Mouse (Mus musculus): ENCODE data around the gene Taf9b. TPM values are rescaled to one million over a fixed set of nuclear protein-coding genes. Genes with fewer than 3 reads are reported as not detected.

The Taf9b gene
- total and polyA plus RNA-seq, 2 experiments from 2014 or later: 20.9 to 24.4 TPM

- H3K4me3 ChIP-seq (ENCODE audit: low read length): no peak overlapping the region
- no peak overlapping the region for H3K9ac ChIP-seq (replicated peaks; ENCODE audit: low read length)
- no peaks in the 10 kb centered on the region for H3K4me1 ChIP-seq (ENCODE audit: insufficient read depth, low read length)
- no peak overlapping the region for H3K4me2 ChIP-seq (ENCODE audit: low read depth, low read length)
- ATAC-seq (no peak), DNase-seq (ENCODE audit: low spot score) (no peak)
- no peak for TF ChIP-seq CTCF (IDR thresholded peaks at IDR 0.05; ENCODE audit: low read depth)
- H3K27me3 ChIP-seq (ENCODE audit: insufficient read depth, low read length): no peaks in the 10 kb centered on the region
- no peaks in the 10 kb centered on the region for H3K9me3 ChIP-seq (ENCODE audit: low read length)
- no peak overlapping the region for H3K27ac ChIP-seq
- WGBS: 64% methylated on average over 9 of the region's 9 CpGs
- no peaks in the 10 kb centered on the region for H3K36me3 ChIP-seq (ENCODE audit: insufficient read depth, low read length)
Observed at GRCm38 (mm10) chrX:106176331-106176730, 44.6 kb downstream of the Taf9b start.

- Histone ChIP-seq H3K36me3 (ENCODE audit: insufficient read depth, low read length) (no peaks in the 10 kb centered on the region), H3K4me3 (ENCODE audit: low read length) (no peak overlapping the region; the same call in 1 of the 2 replicates), H3K9ac (replicated peaks; ENCODE audit: low read length) (no peak overlapping the region), H3K4me2 (ENCODE audit: low read depth, low read length) (peak overlapping the region; percentile 49), H3K9me3 (ENCODE audit: low read length) (no peaks in the 10 kb centered on the region), H3K4me1 (ENCODE audit: insufficient read depth, low read length) (no peaks in the 10 kb centered on the region), H3K27ac (no peak overlapping the region), H3K27me3 (ENCODE audit: insufficient read depth, low read length) (no peaks in the 10 kb centered on the region)
- TF ChIP-seq CTCF (IDR thresholded peaks at IDR 0.05; ENCODE audit: low read depth): no peak
- ATAC-seq (0 out of 2 replicates have a peak, but pooled peaks have one; percentile 40), DNase-seq (ENCODE audit: low spot score) (no peak)
- WGBS: 67% methylated on average over 5 of the region's 6 CpGs
Observed at GRCm38 (mm10) chrX:106171853-106172154, 49.2 kb downstream of the Taf9b start.

GRCm38 (mm10) chrX:106171106-106171852 is 49.7 kb downstream of the Taf9b start:
- H3K36me3 ChIP-seq (ENCODE audit: insufficient read depth, low read length): no peaks in the 10 kb centered on the region
- 31% methylated on average over 18 of the region's 18 CpGs for WGBS
- peak overlapping the region; percentile 23 for H3K4me3 ChIP-seq (ENCODE audit: low read length)
- H3K27me3 ChIP-seq (ENCODE audit: insufficient read depth, low read length): no peaks in the 10 kb centered on the region
- ATAC-seq: peak; percentile 88
- H3K4me2 ChIP-seq (ENCODE audit: low read depth, low read length): peak overlapping the region; percentile 49
- H3K4me1 ChIP-seq (ENCODE audit: insufficient read depth, low read length): no peaks in the 10 kb centered on the region
- no peaks in the 10 kb centered on the region for H3K9me3 ChIP-seq (ENCODE audit: low read length)
- peak; percentile 83 for DNase-seq (ENCODE audit: low spot score)
- peak; percentile 81 for TF ChIP-seq CTCF (IDR thresholded peaks at IDR 0.05; ENCODE audit: low read depth)
- H3K9ac ChIP-seq (replicated peaks; ENCODE audit: low read length): no peak overlapping the region
- no peak overlapping the region for H3K27ac ChIP-seq

- TF ChIP-seq CTCF (IDR thresholded peaks at IDR 0.05; ENCODE audit: low read depth): peak; percentile 13; the same call in 1 of the 2 replicates
- no peaks in the 10 kb centered on the region for H3K9me3 ChIP-seq (ENCODE audit: low read length)
- H3K4me2 ChIP-seq (ENCODE audit: low read depth, low read length): no peak overlapping the region
- H3K4me1 ChIP-seq (ENCODE audit: insufficient read depth, low read length): no peaks in the 10 kb centered on the region
- no peak overlapping the region for H3K9ac ChIP-seq (replicated peaks; ENCODE audit: low read length)
- H3K27ac ChIP-seq: no peak overlapping the region
- DNase-seq (ENCODE audit: low spot score) (no peak), ATAC-seq (no peak)
- WGBS: 71% methylated on average over 1 of the region's 1 CpGs
- no peak overlapping the region for H3K4me3 ChIP-seq (ENCODE audit: low read length)
- H3K36me3 ChIP-seq (ENCODE audit: insufficient read depth, low read length): no peaks in the 10 kb centered on the region
- no peaks in the 10 kb centered on the region for H3K27me3 ChIP-seq (ENCODE audit: insufficient read depth, low read length)
Observed at GRCm38 (mm10) chrX:106165089-106165488, 55.9 kb downstream of the Taf9b start.

GRCm38 (mm10) chrX:106164555-106164954 is 56.4 kb downstream of the Taf9b start:
- WGBS: 72% methylated on average over 5 of the region's 5 CpGs
- Histone ChIP-seq H3K9ac (replicated peaks; ENCODE audit: low read length) (no peak overlapping the region), H3K27ac (no peak overlapping the region), H3K4me1 (ENCODE audit: insufficient read depth, low read length) (no peaks in the 10 kb centered on the region), H3K36me3 (ENCODE audit: insufficient read depth, low read length) (no peaks in the 10 kb centered on the region), H3K27me3 (ENCODE audit: insufficient read depth, low read length) (no peaks in the 10 kb centered on the region), H3K4me3 (ENCODE audit: low read length) (no peak overlapping the region), H3K4me2 (ENCODE audit: low read depth, low read length) (no peak overlapping the region), H3K9me3 (ENCODE audit: low read length) (no peaks in the 10 kb centered on the region)
- TF ChIP-seq CTCF (IDR thresholded peaks at IDR 0.05; ENCODE audit: low read depth): no peak
- no peak for ATAC-seq
- DNase-seq (ENCODE audit: low spot score): no peak

- Histone ChIP-seq H3K4me2 (ENCODE audit: low read depth, low read length) (no peak overlapping the region), H3K4me1 (ENCODE audit: insufficient read depth, low read length) (no peaks in the 10 kb centered on the region), H3K27ac (no peak overlapping the region), H3K4me3 (ENCODE audit: low read length) (no peak overlapping the region), H3K9ac (replicated peaks; ENCODE audit: low read length) (no peak overlapping the region), H3K9me3 (ENCODE audit: low read length) (no peaks in the 10 kb centered on the region), H3K36me3 (ENCODE audit: insufficient read depth, low read length) (no peaks in the 10 kb centered on the region), H3K27me3 (ENCODE audit: insufficient read depth, low read length) (no peaks in the 10 kb centered on the region)
- 69% methylated on average over 5 of the region's 5 CpGs for WGBS
- TF ChIP-seq CTCF (IDR thresholded peaks at IDR 0.05; ENCODE audit: low read depth): no peak
- ATAC-seq (no peak), DNase-seq (ENCODE audit: low spot score) (no peak)
Observed at GRCm38 (mm10) chrX:106163995-106164394, 57.0 kb downstream of the Taf9b start.

Other genes with a start within 250 kb of the Taf9b start
- 18.2 and 22.2 TPM in 2 replicates for gene Magt1, start 209.3 kb downstream of the Taf9b start, total RNA-seq (2014; rRNA removed)
- 14.5 and 18.2 TPM in 2 replicates for gene Magt1, start 209.3 kb downstream of the Taf9b start, polyA plus RNA-seq (2015; fragmentation: Nextera tagmentation; extraction: Ambion mirVana)
- gene Cox7b, start 205.5 kb downstream of the Taf9b start, total RNA-seq (2014; rRNA removed): 199 and 280 TPM in 2 replicates
- gene Cox7b, start 205.5 kb downstream of the Taf9b start, polyA plus RNA-seq (2015; fragmentation: Nextera tagmentation; extraction: Ambion mirVana): 512 and 522 TPM in 2 replicates
- gene Atp7a, start 193.9 kb downstream of the Taf9b start, total RNA-seq (2014; rRNA removed): 8.6 and 9.9 TPM in 2 replicates
- 7.0 and 7.5 TPM in 2 replicates for gene Atp7a, start 193.9 kb downstream of the Taf9b start, polyA plus RNA-seq (2015; fragmentation: Nextera tagmentation; extraction: Ambion mirVana)
- gene Tlr13, start 78.0 kb downstream of the Taf9b start, total RNA-seq (2014; rRNA removed): 0.22 and 0.78 TPM in 2 replicates
- gene Tlr13, start 78.0 kb downstream of the Taf9b start, polyA plus RNA-seq (2015; fragmentation: Nextera tagmentation; extraction: Ambion mirVana): 0.38 and 0.50 TPM in 2 replicates
- 246 and 254 TPM in 2 replicates for gene Pgk1, start 34.1 kb downstream of the Taf9b start, total RNA-seq (2014; rRNA removed)
- gene Pgk1, start 34.1 kb downstream of the Taf9b start, polyA plus RNA-seq (2015; fragmentation: Nextera tagmentation; extraction: Ambion mirVana): 302 and 312 TPM in 2 replicates
- not detected in 2 replicates for gene Fnd3c2, start 34.2 kb upstream of the Taf9b start, total RNA-seq (2014; rRNA removed)
- gene Fnd3c2, start 34.2 kb upstream of the Taf9b start, polyA plus RNA-seq (2015; fragmentation: Nextera tagmentation; extraction: Ambion mirVana): not detected in 2 replicates